Mouse (Mus musculus) kidney, adult 2 months (tissue): ENCODE results near the gene Tmem72.

ENCODE experiments used
- CTCF ChIP-seq: fragments of 200-500 bp; conservative IDR thresholded peaks from 2 replicates; pipeline ENCODE4 v1.5.1; 2011; ENCODE audit warnings: low read depth, mild to moderate bottlenecking, control low read depth, low read length, moderate library complexity, mixed read lengths; ENCODE audit not compliant: insufficient read depth, insufficient read length
- POLR2A ChIP-seq: fragments of 200-500 bp; IDR thresholded peaks from one replicate; pipeline ENCODE4 v1.6.1; 2011; ENCODE audit warnings: low read depth, low read length, control low read depth

- TF ChIP-seq CTCF (no peak), POLR2A (no peak)
Measured at GRCm38 (mm10) chr6:116713966-116714365, 2.7 kb downstream of the Tmem72 start.
